Mouse (Mus musculus) left cerebral cortex, adult 9 months (tissue): Measurements from ENCODE around the gene Sypl2.

Source experiments
- DNase-seq, 2 experiments: peaks; one replicate each; pipeline ENCODE4 v3.0.0; 2022; ENCODE audit warnings: low spot score in 2 of 2

Gene Sypl2

GRCm38 (mm10) chr3:108178756-108179715 is 47.4 kb downstream of the Sypl2 start:
- DNase-seq = no peak

GRCm38 (mm10) chr3:108174672-108175531 is 51.5 kb downstream of the Sypl2 start:
- DNase-seq = peak; percentile 81 to 82

- no peak for DNase-seq
Observed at GRCm38 (mm10) chr3:108169199-108169598, 57.2 kb downstream of the Sypl2 start.

- DNase-seq = no peak
Observed at GRCm38 (mm10) chr3:108167499-108167898, 58.9 kb downstream of the Sypl2 start.

GRCm38 (mm10) chr3:108166486-108167211 is 59.8 kb downstream of the Sypl2 start:
- peak in 1 of 2 experiments; percentile 65 for DNase-seq

- no peak for DNase-seq
Observed at GRCm38 (mm10) chr3:108165532-108166315, 60.7 kb downstream of the Sypl2 start.

- DNase-seq = peak in 1 of 2 experiments; percentile 91
Observed at GRCm38 (mm10) chr3:108164807-108165206, 61.6 kb downstream of the Sypl2 start.

GRCm38 (mm10) chr3:108164091-108164490 is 62.4 kb downstream of the Sypl2 start:
- DNase-seq = no peak
